Comparison of ENCODE assay signal across 14 mouse cellular contexts in genomic region chr2:105454353-105454752, GRCm38 (mm10).
"Had no signal": no experiment of that assay in that cellular context is flagged by ENCODE, and none has a peak within 500 bp of the region (broad histone marks: within the 10 kb centered on the region; RNA-seq: fewer than 3 reads in every experiment).

No protein-coding gene starts in this region.

- DNase-seq: kidney, postnatal 25 days; lung, adult 2 months; lung, postnatal 36 days; midbrain, embryonic 14.5 days; right cerebral cortex, adult 18-20 months; right cerebral cortex, postnatal 25 days; thymus, postnatal 36 days had no signal

- ATAC-seq: lung, postnatal 0 days had no signal

- H3K4me2 ChIP-seq: liver, embryonic 11.5 days; liver, embryonic 15.5 days had no signal

- H3K36me3 ChIP-seq: limb, embryonic 10.5 days; liver, embryonic 15.5 days; midbrain, embryonic 10.5 days had no signal

- H3K27me3 ChIP-seq: liver, embryonic 15.5 days had no signal

- H3K9ac ChIP-seq: liver, embryonic 15.5 days had no signal

- H3K9me3 ChIP-seq: limb, embryonic 10.5 days; liver, embryonic 15.5 days; midbrain, embryonic 10.5 days had no signal

- H3K27ac ChIP-seq: left cerebral cortex, adult 2 months; limb, embryonic 10.5 days; liver, embryonic 15.5 days; midbrain, embryonic 10.5 days had no signal

- H3K4me3 ChIP-seq: left cerebral cortex, adult 2 months; limb, embryonic 10.5 days; liver, embryonic 15.5 days; midbrain, embryonic 10.5 days; myocyte had no signal

- H3K4me1 ChIP-seq: limb, embryonic 10.5 days; liver, embryonic 15.5 days; midbrain, embryonic 10.5 days had no signal
